Mouse (Mus musculus): ENCODE results near the gene Acan. TPM values are rescaled to one million over a fixed set of nuclear protein-coding genes. Genes with fewer than 3 reads are reported as not detected.

The Acan gene
- polyA plus RNA-seq (2014; fragmentation: Illumina TruSeq; extraction: RNeasy Lipid Tissue Mini Kit (QIAGEN cat#74804)) = 0.23 TPM

DNA sequence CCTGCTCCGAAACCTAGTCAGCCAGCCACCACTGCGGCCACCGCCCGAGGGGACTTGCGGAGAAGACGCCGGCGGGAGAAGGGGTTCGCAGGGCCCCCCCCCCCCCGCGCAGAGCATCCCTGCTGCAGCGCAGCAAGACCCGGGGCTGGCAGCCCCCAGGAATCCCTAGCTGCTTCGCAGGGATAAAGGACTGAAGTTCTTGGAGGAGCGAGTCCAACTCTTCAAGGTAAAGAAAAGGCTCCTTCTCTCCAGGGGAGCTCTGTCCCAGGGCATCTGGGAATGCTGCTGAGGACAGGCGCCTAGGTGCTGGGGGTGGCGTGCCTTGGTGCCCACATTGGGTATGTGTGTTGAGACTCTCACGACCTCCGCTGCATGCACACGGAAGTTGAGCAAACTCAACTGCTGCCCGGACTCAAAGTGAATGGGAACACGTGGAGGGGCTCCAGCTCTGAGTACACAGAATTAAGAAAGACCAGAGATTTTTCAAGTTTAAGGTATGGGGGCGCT is at the start of gene Acan:
TSS of gene Acan (plus strand) at position 101 of the 507 bp plus-strand sequence.

DNA sequence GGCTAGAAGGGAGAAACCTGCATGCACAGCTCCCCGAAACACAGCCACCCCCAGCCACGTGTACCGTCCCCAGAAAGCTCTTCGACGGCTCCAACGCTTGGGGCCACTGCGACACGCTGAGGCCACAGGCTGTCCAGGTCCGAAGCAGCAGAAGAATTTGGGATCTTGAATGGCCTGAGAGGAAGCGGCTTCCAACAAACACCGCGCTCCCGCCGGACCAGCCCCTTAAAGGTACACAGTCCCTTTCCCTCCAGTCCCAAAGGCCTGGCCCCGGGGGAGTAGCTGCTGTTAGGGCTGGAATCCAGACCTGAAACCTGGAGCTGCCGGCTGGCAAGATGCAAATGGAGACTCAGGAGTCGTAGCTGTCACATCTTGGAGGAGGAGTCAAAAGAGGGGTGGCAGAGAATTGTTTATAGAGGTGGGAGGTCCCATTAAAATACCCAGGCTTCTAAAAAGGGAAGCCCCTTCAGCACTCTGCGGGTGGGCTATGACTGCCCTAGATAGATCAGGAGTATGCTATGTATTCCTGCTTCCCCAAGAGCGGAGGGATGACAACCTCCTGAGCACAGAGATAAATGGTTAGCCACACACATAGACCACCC is 77.7 kb downstream of the Acan start, which contains the start of gene Hapln3:
TSS of gene Hapln3 (minus strand) at position 176 of the 602 bp plus-strand sequence.

DNA sequence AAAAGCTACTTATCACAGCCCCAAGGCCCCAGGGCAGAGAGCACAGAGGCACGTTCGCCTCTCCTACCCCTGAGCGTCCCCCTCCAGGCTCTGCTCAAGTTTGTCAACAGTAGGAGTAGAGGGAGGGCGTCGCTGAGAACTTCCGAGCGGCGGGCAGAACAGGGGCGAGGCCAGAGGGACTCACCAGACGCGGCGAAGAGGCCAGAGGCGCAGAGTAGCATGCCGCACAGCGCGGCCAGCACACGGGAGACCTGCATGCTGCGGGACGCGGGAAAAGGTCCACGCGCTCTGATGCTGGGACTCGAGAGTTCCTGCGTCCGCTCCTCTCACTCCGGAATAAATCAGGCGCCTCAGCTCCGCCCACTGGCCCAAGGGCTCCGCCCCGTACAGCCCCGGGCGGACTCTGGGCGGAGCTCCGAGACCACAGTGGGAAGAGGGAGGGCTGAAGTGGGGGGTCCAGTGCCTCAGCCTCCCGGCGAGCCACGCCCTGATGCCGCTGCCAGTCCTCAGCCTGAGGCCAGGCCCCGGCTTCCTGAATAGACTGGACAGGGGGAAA is 95.5 kb downstream of the Acan start, which contains the start of gene Mfge8:
TSS of gene Mfge8 (minus strand) at position 350 of the 556 bp plus-strand sequence.

Other genes starting within 250 kb of the Acan start
- 4.4 TPM for gene Det1, start 206.2 kb upstream of the Acan start, polyA plus RNA-seq (2014; fragmentation: Illumina TruSeq; extraction: RNeasy Lipid Tissue Mini Kit (QIAGEN cat#74804))
- 17.9 TPM for gene Aen, start 157.6 kb upstream of the Acan start, polyA plus RNA-seq (2014; fragmentation: Illumina TruSeq; extraction: RNeasy Lipid Tissue Mini Kit (QIAGEN cat#74804))
- 2.8 TPM for gene Isg20, start 140.1 kb upstream of the Acan start, polyA plus RNA-seq (2014; fragmentation: Illumina TruSeq; extraction: RNeasy Lipid Tissue Mini Kit (QIAGEN cat#74804))
- 0.20 TPM for gene Hapln3, start 77.5 kb downstream of the Acan start, polyA plus RNA-seq (2014; fragmentation: Illumina TruSeq; extraction: RNeasy Lipid Tissue Mini Kit (QIAGEN cat#74804))
- 2.5 TPM for gene Mfge8, start 95.6 kb downstream of the Acan start, polyA plus RNA-seq (2014; fragmentation: Illumina TruSeq; extraction: RNeasy Lipid Tissue Mini Kit (QIAGEN cat#74804))
- 65.8 TPM for gene Abhd2, start 219.7 kb downstream of the Acan start, polyA plus RNA-seq (2014; fragmentation: Illumina TruSeq; extraction: RNeasy Lipid Tissue Mini Kit (QIAGEN cat#74804))